Mouse (Mus musculus) MEL (cell line): ENCODE measurements at regions not wholly inside any gene's neighbourhood (a gene's known extent, or its start where the extent isn't known, plus 50 kb on each side); places are given as distances from the start of the nearest gene placed in this dataset.

Experiments
- DNase-seq: peaks from one replicate; pipeline ENCODE4 v3.0.0; 2011; ENCODE audit warnings: low read depth, low spot score
- H3K27ac ChIP-seq: 2 replicates; pipeline ENCODE4 v1.5.1; 2012; ENCODE audit warnings: low read depth, mild to moderate bottlenecking, control low read depth, low read length, moderate library complexity; ENCODE audit not compliant: control insufficient read depth
- H3K27me3 ChIP-seq, 2 experiments: fragments of 150-350 bp in 1 of 2; sonication (generic) in 1 of 2; 2 replicates each; pipeline ENCODE4 v1.6.1; 2012; ENCODE audit warnings: low read length in 2 of 2, mild to moderate bottlenecking in 2 of 2, improper control_type of control experiment in 1 of 2, moderate library complexity in 1 of 2; ENCODE audit not compliant: insufficient read depth in 2 of 2, control insufficient read depth in 1 of 2
- H3K36me3 ChIP-seq, 2 experiments: 2 replicates each; pipeline ENCODE4 v1.6.1; 2012 to 2014; ENCODE audit warnings: low read length in 2 of 2, improper control_type of control experiment in 1 of 2, inconsistent platforms in 1 of 2, mild to moderate bottlenecking in 1 of 2; ENCODE audit not compliant: insufficient read depth in 2 of 2, control insufficient read depth in 1 of 2
- H3K4me1 ChIP-seq, 2 experiments: fragments of 150-350 bp in 1 of 2; sonication (generic) in 1 of 2; 2 replicates each; pipeline ENCODE4 v1.6.1; 2012; ENCODE audit warnings: low read length in 2 of 2, improper control_type of control experiment in 1 of 2, mild to moderate bottlenecking in 1 of 2; ENCODE audit not compliant: insufficient read depth in 2 of 2, control insufficient read depth in 1 of 2
- H3K4me3 ChIP-seq, 2 experiments: fragments of 150-350 bp in 1 of 2; sonication (generic) in 1 of 2; 2 replicates each; pipeline ENCODE4 v1.5.1; 2012; ENCODE audit warnings: low read depth in 2 of 2, low read length in 2 of 2, mild to moderate bottlenecking in 2 of 2, moderate library complexity in 2 of 2, control low read depth in 1 of 2, improper control_type of control experiment in 1 of 2; ENCODE audit not compliant: control insufficient read depth in 1 of 2, insufficient read depth in 1 of 2
- H3K79me2 ChIP-seq: 2 replicates; pipeline ENCODE4 v1.6.1; 2012; ENCODE audit warnings: mild to moderate bottlenecking, low read length, moderate library complexity; ENCODE audit not compliant: control insufficient read depth, poor library complexity, insufficient read depth
- H3K9ac ChIP-seq: 2 replicates; pipeline ENCODE4 v1.6.1; 2012; ENCODE audit warnings: low read depth, mild to moderate bottlenecking, control low read depth, low read length, moderate library complexity; ENCODE audit not compliant: control insufficient read depth, poor library complexity, severe bottlenecking
- H3K9me3 ChIP-seq: fragments of 150-350 bp; sonication (generic); replicated peaks from 2 replicates; pipeline ENCODE4 v1.6.1; 2012; ENCODE audit warnings: mild to moderate bottlenecking, low read length, improper control_type of control experiment, moderate library complexity; ENCODE audit not compliant: insufficient read depth
- CHD1 ChIP-seq: IDR thresholded peaks from 2 replicates; pipeline ENCODE4 v1.6.1; 2012; ENCODE audit warnings: low read depth, mild to moderate bottlenecking, inconsistent platforms, low read length, improper control_type of control experiment
- CTCF ChIP-seq, 3 experiments: IDR thresholded peaks in 2 of 3; conservative IDR thresholded peaks in 1 of 3; 2 replicates each; pipeline ENCODE4 v1.5.1; 2011 to 2012; ENCODE audit warnings: low read length in 3 of 3, low read depth in 2 of 3, mild to moderate bottlenecking in 2 of 3, improper control_type of control experiment in 1 of 3, inconsistent platforms in 1 of 3, mixed read lengths in 1 of 3, moderate library complexity in 1 of 3; ENCODE audit not compliant: control insufficient read depth in 1 of 3, insufficient read depth in 1 of 3, poor library complexity in 1 of 3, severe bottlenecking in 1 of 3
- E2F4 ChIP-seq: IDR thresholded peaks from 2 replicates; pipeline ENCODE4 v1.6.1; 2011; ENCODE audit warnings: low read depth, low read length, improper control_type of control experiment, borderline replicate concordance
- EP300 ChIP-seq, 2 experiments: IDR thresholded peaks; 2 replicates each; pipeline ENCODE4 v1.6.1; 2011; ENCODE audit warnings: improper control_type of control experiment in 2 of 2, low read length in 2 of 2, low read depth in 1 of 2, mild to moderate bottlenecking in 1 of 2
- GABPA ChIP-seq: IDR thresholded peaks from 2 replicates; pipeline ENCODE4 v1.6.1; 2012; ENCODE audit warnings: low read depth, mild to moderate bottlenecking, inconsistent platforms, low read length, improper control_type of control experiment, moderate library complexity
- GATA1 ChIP-seq: IDR thresholded peaks from 2 replicates; pipeline ENCODE4 v1.6.1; 2011; ENCODE audit warnings: low read depth, low read length, improper control_type of control experiment
- HCFC1 ChIP-seq: IDR thresholded peaks from 2 replicates; pipeline ENCODE4 v1.6.1; 2012; ENCODE audit warnings: low read depth, mild to moderate bottlenecking, inconsistent platforms, low read length, improper control_type of control experiment, moderate library complexity
- JUND ChIP-seq: IDR thresholded peaks from 2 replicates; pipeline ENCODE4 v1.6.1; 2011; ENCODE audit warnings: low read depth, mild to moderate bottlenecking, improper control_type of control experiment, low read length
- KAT2A ChIP-seq: conservative IDR thresholded peaks from 2 replicates; pipeline ENCODE4 v1.6.1; 2012; ENCODE audit warnings: low read depth, low read length, improper control_type of control experiment, inconsistent platforms
- MAFK ChIP-seq: IDR thresholded peaks from 2 replicates; pipeline ENCODE4 v1.6.1; 2011; ENCODE audit warnings: low read depth, mild to moderate bottlenecking, low read length, improper control_type of control experiment, borderline replicate concordance
- MAX ChIP-seq: IDR thresholded peaks from 2 replicates; pipeline ENCODE4 v1.6.1; 2011; ENCODE audit warnings: low read length, improper control_type of control experiment
- MAZ ChIP-seq: IDR thresholded peaks from 2 replicates; pipeline ENCODE4 v1.6.1; 2012; ENCODE audit warnings: low read depth, mild to moderate bottlenecking, inconsistent platforms, low read length, improper control_type of control experiment
- MEF2A ChIP-seq: IDR thresholded peaks from 2 replicates; pipeline ENCODE4 v1.6.1; 2014; ENCODE audit warnings: low read depth, mild to moderate bottlenecking, inconsistent platforms, low read length, improper control_type of control experiment; ENCODE audit not compliant: poor library complexity, insufficient replicate concordance, severe bottlenecking; ENCODE audit errors: extremely low read depth
- MXI1 ChIP-seq: IDR thresholded peaks from 2 replicates; pipeline ENCODE4 v1.6.1; 2011; ENCODE audit warnings: mild to moderate bottlenecking, low read depth, low read length, improper control_type of control experiment
- NRF1 ChIP-seq: IDR thresholded peaks from 2 replicates; pipeline ENCODE4 v1.6.1; 2014; ENCODE audit warnings: low read depth, mild to moderate bottlenecking, inconsistent platforms, low read length, improper control_type of control experiment, moderate library complexity; ENCODE audit not compliant: poor library complexity, insufficient read depth, severe bottlenecking
- POLR2A ChIP-seq, 2 experiments: IDR thresholded peaks; 2 replicates each; pipeline ENCODE4 v1.6.1; 2011 to 2012; ENCODE audit warnings: low read length in 2 of 2, mild to moderate bottlenecking in 2 of 2, control low read depth in 1 of 2, improper control_type of control experiment in 1 of 2, low read depth in 1 of 2, moderate library complexity in 1 of 2; ENCODE audit not compliant: control insufficient read depth in 1 of 2, insufficient read depth in 1 of 2, poor library complexity in 1 of 2
- RAD21 ChIP-seq: IDR thresholded peaks from 2 replicates; pipeline ENCODE4 v1.6.1; 2011; ENCODE audit warnings: mild to moderate bottlenecking, low read depth, low read length, improper control_type of control experiment
- SIN3A ChIP-seq: IDR thresholded peaks from 2 replicates; pipeline ENCODE4 v1.6.1; 2012; ENCODE audit warnings: low read length, improper control_type of control experiment, inconsistent platforms
- SMC3 ChIP-seq: IDR thresholded peaks from 2 replicates; pipeline ENCODE4 v1.6.1; 2011; ENCODE audit warnings: low read depth, low read length, improper control_type of control experiment
- TAL1 ChIP-seq: IDR thresholded peaks from 2 replicates; pipeline ENCODE4 v1.6.1; 2012; ENCODE audit warnings: mild to moderate bottlenecking, inconsistent platforms, low read length, moderate library complexity, mixed read lengths
- TCF12 ChIP-seq: IDR thresholded peaks from 2 replicates; pipeline ENCODE4 v1.6.1; 2014; ENCODE audit warnings: low read depth, mild to moderate bottlenecking, inconsistent platforms, low read length, improper control_type of control experiment, moderate library complexity
- USF1 ChIP-seq: IDR thresholded peaks from 2 replicates; pipeline ENCODE4 v1.6.1; 2014; ENCODE audit warnings: low read depth, mild to moderate bottlenecking, inconsistent platforms, low read length, improper control_type of control experiment, moderate library complexity
- USF2 ChIP-seq, 2 experiments: IDR thresholded peaks; 2 replicates each; pipeline ENCODE4 v1.6.1; 2011 to 2012; ENCODE audit warnings: improper control_type of control experiment in 2 of 2, low read length in 2 of 2, borderline replicate concordance in 1 of 2, inconsistent platforms in 1 of 2, low read depth in 1 of 2, mild to moderate bottlenecking in 1 of 2; ENCODE audit not compliant: insufficient read depth in 1 of 2
- ZC3H11A ChIP-seq: IDR thresholded peaks from 2 replicates; pipeline ENCODE4 v1.6.1; 2012; ENCODE audit warnings: low read depth, mild to moderate bottlenecking, inconsistent platforms, low read length, improper control_type of control experiment
- ZKSCAN1 ChIP-seq: IDR thresholded peaks from 2 replicates; pipeline ENCODE4 v1.6.1; 2012; ENCODE audit warnings: low read depth, mild to moderate bottlenecking, inconsistent platforms, low read length, improper control_type of control experiment, moderate library complexity
- ZMIZ1 ChIP-seq: IDR thresholded peaks from 2 replicates; pipeline ENCODE4 v1.6.1; 2012; ENCODE audit warnings: low read depth, mild to moderate bottlenecking, inconsistent platforms, low read length, improper control_type of control experiment, moderate library complexity

DNA sequence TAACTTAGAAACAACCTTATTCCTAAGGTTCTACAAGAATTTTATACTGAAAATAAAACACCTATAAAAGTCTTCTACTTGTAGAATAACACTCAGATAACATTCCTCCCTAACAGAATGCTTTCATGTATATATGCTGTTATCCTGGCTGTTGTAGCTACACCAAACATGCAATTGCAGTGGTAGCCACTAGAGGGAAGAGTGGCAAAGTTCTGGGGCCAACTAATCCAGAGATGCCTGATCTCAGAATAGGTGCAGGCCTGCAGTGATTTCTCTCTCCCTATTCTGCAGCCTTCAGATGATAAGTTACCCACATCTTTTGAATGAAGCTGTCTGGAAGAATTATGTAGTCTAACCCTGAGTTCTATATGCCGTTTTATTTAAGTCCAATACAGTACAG, 177.5 kb downstream of the Pcdh10 start (continued):
- TF ChIP-seq E2F4, result no peak
- TF ChIP-seq SIN3A, result no peak
- no peak for TF ChIP-seq MXI1
- no peak for TF ChIP-seq JUND
- no peak for TF ChIP-seq GATA1
- TF ChIP-seq MEF2A, result no peak
- peak; percentile 73 for TF ChIP-seq SMC3
- no peak for TF ChIP-seq ZKSCAN1
- no peak for TF ChIP-seq NRF1
- TF ChIP-seq USF1, result no peak
- peak; percentile 46 for TF ChIP-seq ZC3H11A
- no peak for TF ChIP-seq CHD1
- no peak for TF ChIP-seq ZMIZ1
- no peak for TF ChIP-seq HCFC1
- no peak for TF ChIP-seq MAX
- TF ChIP-seq MAZ, result no peak

DNA sequence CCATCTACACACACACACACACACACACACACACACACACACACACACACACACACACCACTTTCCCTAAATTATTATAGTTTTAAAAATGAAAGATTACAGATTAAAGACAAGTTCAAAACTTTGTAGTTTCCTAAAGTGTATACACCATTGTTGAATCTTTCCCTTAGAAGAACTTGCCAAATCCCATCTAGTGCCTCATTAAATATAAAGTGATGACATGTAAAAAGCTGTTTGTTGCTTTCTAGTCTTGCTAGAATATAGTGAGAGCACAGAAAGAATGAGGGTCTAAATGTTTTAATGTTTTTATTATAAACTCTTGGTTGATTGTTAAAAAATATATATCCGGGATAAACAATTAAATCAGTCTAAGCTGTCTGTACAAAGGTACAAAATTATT, 194.8 kb downstream of the Pcdh10 start:
- H3K27ac ChIP-seq, result no peak overlapping the region
- H3K9me3 ChIP-seq, result no peaks in the 10 kb centered on the region
- H3K27me3 ChIP-seq, result no peaks in the 10 kb centered on the region
- H3K36me3 ChIP-seq, result no peaks in the 10 kb centered on the region
- TF ChIP-seq KAT2A, result no peak
- no peak for TF ChIP-seq TCF12
- no peak for TF ChIP-seq E2F4
- TF ChIP-seq EP300 (IDR thresholded peaks at IDR 0.05; ENCODE audit: low read depth in 1 of 2, low read length in 2 of 2), result no peak
- TF ChIP-seq CHD1, result no peak
- TF ChIP-seq POLR2A (IDR thresholded peaks at IDR 0.05; ENCODE audit: control insufficient read depth in 1 of 2, insufficient read depth in 1 of 2, low read depth in 1 of 2, low read length in 2 of 2, poor library complexity in 1 of 2), result no peak
- TF ChIP-seq RAD21, result no peak
- TF ChIP-seq USF2 (IDR thresholded peaks at IDR 0.05; ENCODE audit: borderline replicate concordance in 1 of 2, insufficient read depth in 1 of 2, low read depth in 1 of 2, low read length in 2 of 2), result no peak
- TF ChIP-seq MAX, result no peak
- TF ChIP-seq HCFC1, result no peak
- TF ChIP-seq GABPA, result no peak
- TF ChIP-seq CTCF (IDR thresholded peaks at IDR 0.05 in 2 of 3, conservative IDR thresholded peaks at IDR 0.05 in 1 of 3; ENCODE audit: control insufficient read depth in 1 of 3, insufficient read depth in 1 of 3, low read depth in 2 of 3, low read length in 3 of 3, poor library complexity in 1 of 3, severe bottlenecking in 1 of 3), result no peak
- TF ChIP-seq ZKSCAN1, result no peak
- TF ChIP-seq ZC3H11A, result no peak
- TF ChIP-seq SIN3A, result no peak
- no peak for TF ChIP-seq MAFK
- TF ChIP-seq MEF2A, result no peak
- no peak for TF ChIP-seq TAL1
- no peak overlapping the region for H3K9ac ChIP-seq
- H3K79me2 ChIP-seq, result no peaks in the 10 kb centered on the region
- no peaks in the 10 kb centered on the region for H3K4me1 ChIP-seq
- no peak for DNase-seq
- no peak overlapping the region for H3K4me3 ChIP-seq
